Mouse (Mus musculus): Measurements from ENCODE around the gene Myt1l. TPM values are rescaled to one million over a fixed set of nuclear protein-coding genes. Genes with fewer than 3 reads are reported as not detected.

The Myt1l gene
- polyA plus RNA-seq, 1 experiment = 0.04 TPM

DNA sequence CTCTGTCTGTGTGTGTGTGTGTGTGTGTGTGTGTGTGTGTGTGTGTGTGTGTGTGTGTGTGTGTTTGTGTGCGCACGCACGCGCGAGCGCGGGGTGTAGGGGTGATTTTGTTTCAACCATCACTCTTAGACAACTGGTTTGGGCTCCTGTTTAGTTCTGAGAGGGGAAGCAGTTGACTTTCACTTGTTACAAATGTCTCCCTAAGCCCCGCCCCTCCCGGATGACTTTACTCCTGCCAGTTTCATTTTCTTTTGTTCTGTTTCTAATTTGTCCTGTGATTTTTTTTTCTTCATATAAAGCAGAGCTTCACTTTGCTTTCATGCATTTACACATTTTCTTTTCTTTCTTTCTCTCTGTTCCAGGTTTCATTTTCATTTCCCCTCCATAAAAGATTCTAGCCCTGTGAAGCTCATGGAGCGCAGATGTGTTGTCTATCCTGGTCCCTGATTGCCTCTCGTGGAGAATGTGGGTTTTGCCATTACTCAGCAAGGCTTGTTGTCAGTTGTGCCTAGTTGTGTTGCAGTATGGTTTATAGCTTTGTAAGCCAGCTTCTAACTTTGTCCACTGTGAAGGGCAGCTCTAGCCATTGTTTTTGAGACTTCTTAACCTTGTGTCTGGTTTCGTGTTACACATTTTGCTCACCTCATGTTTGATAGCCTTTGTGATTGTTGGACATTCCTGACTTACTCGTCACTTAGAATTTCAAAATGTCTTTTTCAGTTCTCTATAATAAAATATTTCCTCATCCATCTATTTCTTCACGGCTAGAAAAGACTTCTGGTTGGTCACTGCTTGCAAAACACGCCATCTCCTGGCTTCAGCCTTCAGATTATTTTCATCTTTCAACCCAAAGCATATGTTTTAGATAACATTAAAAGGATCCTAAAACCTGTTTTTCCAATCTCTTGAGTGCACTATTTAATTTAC is 184.9 kb downstream of the Myt1l start:
- no peak for DNase-seq (ENCODE audit: low spot score)

DNA sequence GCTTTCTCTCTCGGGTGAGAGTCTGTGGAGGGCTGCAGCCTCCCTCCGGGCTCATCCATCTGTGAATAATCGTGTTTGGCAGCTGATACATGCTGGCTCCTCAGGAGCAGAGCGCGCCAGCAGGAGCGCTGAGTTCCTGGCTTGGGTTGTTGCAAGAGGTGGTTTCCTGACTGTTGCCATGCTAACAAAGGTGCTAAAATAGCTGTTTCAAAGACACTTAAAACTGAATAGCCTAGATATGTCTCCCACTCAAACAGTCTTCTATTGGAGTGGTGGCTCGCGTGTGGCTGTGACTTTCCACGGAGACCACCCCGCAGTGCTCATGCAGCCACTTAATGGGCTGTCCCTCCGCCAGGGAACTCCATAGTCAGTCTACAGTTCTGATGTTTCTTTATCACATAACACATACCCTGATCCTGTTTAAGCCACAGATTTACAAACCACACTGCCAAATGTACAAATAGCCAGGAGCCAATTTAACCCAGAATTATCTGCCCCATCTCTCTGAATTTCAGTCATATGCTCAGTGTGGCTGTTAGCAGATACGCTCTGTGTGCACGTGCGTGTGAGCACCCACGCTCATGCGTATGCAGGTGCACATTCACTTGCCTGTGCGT is 195.6 kb downstream of the Myt1l start:
- DNase-seq (ENCODE audit: low spot score) = no peak

DNA sequence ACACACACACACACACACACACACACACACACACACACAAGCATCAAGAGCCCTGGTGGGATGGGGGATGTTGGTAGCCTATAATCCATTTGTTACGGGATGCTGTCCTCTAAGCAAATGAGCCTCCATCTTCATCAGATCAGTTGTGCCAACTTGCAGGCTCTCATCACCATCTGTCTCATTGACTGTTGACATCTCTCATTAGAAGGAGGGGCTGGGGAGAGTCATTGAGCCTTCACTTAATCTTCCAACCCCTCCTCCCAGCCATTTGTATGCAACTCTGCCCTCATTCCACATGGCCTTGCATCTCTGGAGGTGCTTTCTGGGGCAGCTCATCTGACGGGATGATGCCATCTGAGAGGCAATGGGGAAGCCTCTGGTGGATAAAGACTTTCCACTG is 200.1 kb downstream of the Myt1l start:
- DNase-seq (ENCODE audit: low spot score) = no peak

DNA sequence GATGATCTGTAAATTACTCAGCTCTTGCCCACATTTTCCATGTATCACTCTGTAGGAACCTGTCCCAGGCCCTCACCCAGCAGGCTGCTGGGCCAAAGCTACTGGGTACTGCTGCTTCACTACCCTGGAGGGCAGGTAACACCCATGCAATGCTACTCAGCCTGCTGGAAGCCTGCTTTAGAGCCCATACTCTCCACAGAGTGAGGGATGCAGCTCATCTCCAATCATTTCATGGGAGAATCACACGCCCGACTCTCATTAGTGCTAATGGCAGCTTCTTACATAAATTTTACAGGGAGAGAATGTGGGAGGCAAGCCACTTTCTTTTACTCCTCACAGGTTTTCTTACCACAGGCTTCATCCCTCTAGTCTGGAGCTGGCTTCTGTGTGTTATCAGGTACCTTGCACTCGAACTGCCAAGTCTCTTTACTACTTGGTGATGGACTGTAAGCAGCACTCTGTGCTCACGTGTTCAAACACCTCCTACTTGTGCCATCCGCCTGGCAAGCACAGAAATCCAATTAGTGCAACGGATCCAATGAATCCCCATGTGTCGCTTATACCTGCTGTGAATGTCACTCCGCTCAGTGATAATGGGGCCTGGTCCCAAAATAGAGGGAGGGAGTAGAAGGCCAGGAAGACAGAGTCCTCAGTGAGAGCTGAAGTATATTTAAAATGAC is 212.3 kb downstream of the Myt1l start:
- no peak for DNase-seq (ENCODE audit: low spot score)

DNA sequence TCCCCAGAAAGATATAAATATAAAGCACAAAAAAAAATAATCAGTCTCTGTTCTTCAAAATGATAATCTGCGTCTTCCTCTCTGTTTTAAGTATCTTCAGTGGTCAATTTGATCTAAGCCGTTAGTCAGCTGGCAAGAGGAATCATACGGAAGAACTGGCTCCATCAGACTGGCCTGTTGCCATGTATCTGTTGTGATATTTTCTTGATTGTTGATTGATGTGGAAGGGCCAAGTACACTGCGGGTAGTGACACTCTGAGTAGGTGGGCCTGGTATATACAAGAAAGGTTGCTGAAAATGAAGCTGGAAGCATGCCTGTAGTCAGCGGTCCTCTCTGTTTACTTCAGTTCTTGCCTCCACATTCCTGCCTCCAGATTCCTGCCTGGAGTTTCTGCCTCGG is 213.0 kb downstream of the Myt1l start:
- DNase-seq (ENCODE audit: low spot score) = no peak

DNA sequence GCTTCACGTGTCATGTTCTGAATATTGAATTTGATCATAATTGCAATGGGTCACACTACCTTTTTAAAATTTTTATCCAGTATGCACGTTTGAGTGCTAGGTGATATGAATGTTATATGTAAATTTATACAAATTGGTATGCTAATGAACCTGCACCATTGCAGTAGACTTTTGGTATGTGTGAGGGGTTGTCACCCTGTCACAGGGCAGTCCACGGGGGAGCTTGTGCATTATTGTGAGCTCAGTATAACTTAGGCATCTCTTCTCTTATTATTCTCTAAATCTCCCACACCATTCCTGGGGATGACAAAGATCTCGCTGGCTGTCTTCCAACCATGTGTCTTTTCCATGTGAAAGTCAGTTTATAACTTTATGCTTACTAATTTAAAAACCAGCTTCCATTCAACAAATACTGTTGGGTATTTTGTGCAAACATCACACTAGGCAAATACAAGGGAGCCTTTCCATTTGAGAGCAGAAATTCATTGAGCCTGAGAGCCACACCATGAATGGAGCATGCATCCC is 222.5 kb downstream of the Myt1l start:
- no peak for DNase-seq (ENCODE audit: low spot score)

DNA sequence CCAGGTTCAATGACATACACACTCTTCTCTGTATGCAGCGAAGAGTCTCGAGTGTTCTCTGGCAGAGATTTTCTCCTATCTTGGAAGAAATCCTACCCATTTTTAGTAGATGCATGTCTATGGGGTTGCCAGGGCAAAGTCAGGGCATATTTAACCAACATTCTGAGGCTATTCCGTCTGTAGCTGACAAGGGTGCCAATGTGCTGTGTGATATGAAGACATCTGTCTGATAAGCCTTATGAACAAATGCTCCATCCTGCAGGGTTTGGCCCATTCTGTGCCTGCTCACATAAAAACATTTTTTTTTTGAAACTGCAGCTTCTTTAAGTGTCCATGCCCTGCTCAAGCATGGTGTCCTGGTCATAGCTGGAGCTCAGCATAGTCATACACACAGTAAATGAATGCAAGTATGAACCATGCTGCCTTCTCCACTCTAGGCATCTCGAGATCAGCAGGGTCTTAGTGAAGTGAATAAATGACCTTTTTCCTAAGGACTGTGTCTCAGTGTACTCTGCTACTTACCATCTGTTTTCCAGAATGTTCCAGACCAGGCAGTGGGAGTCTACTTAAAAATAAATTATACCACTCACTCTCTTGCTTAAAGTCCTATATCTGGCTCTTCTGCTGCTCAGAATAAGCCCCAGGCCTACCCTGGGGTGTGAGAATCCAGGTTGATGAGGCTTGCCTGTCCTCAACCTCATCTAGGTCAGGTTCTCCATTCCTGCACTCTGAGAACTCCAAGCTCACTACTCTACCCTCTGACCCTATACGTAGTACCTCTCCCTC is 227.1 kb downstream of the Myt1l start:
- DNase-seq (ENCODE audit: low spot score) = no peak

DNA sequence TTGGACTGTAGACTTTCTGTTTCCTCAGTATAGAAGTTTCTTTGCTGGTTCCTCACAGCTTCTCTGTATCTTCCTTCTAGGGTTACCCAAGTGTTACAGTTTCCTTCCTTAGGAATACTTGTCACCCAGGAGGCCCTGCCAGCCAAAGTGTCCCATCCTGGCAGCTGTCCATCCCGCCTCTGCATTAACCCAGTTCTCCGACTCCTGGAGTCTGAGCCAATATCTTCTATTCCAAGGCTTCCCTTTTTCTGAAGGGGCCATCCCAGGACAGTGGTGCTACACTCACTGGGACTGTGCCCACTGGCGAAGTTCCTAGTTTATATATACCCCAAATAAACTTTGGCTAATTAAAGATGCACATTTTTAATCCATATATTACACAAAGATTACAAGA is 227.7 kb downstream of the Myt1l start:
- DNase-seq (ENCODE audit: low spot score) = no peak

DNA sequence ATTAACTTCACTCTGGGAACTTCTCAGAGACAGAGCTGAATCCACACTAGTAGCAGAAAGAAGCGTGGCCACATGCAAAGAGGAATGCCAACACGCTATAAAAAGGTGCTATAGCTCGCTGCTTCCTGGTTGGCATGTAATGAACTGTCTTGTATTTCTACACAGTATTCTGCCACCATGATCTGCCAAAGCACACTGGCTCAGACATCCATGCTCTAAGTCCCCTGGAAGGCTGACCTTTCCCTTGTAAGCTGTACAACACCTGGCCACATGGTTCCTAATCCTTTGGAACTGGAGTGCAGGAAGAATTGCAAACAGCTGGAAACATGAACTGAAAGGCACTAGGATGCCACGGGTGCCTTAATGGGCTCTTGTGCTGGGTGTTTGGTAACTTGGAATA is 232.4 kb downstream of the Myt1l start:
- DNase-seq (ENCODE audit: low spot score) = no peak

DNA sequence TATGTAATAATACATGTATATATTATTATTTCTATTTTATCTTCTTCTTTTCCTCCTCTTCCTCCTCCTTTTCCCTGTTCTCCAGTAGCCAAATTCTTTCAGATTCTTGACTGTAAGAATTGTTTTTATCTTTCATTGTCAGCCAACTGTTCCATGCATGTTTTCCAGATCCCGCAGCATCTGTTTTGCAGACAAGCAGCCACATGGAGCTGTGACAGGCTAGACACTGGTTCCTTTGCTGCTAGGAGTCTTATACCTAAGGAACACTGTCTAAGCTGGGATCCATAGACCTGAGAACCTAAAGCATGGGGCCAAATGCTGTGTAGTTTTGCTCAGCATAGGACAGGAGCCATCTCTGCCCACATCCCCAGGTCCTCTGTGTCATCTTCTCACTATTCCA is 238.0 kb downstream of the Myt1l start:
- DNase-seq (ENCODE audit: low spot score) = no peak

DNA sequence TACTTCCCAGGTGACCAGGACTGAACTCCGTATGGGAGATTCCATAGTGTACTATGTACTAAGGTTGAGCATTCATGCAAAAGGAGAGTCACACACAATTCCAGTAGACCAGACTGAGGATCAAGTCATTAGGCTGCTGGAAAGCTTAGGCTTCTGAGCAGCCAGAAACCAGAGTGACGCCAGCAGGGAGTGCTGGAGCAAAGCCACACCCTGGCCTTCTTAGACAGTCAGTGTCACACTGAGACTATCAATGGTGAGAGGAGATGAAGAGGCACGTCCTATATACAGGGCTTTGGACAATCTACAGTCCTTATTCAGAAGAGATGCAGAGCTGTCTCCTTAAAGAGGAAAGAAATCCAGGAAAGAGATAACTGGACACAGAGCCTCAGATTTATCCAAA is 243.6 kb downstream of the Myt1l start:
- no peak for DNase-seq (ENCODE audit: low spot score)

DNA sequence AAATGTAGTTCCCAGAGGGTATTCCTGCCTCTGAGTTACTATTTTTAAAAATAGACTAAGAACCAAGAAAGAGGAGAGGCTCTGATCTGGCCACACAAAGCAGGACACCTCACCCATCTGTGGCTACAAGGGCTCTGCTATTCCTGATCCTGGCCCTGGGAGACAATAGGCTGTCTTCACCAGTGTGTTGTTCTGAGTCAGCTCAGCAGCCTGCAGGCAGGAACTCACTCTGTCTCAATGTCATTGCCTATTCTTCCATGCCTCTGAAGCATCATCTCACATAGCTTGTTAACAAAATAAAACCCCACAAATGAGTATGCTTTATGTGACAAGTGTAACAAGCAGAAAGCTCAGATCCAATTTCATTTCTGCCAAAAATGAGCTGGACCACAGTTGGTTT is 244.2 kb downstream of the Myt1l start:
- DNase-seq (ENCODE audit: low spot score) = no peak

DNA sequence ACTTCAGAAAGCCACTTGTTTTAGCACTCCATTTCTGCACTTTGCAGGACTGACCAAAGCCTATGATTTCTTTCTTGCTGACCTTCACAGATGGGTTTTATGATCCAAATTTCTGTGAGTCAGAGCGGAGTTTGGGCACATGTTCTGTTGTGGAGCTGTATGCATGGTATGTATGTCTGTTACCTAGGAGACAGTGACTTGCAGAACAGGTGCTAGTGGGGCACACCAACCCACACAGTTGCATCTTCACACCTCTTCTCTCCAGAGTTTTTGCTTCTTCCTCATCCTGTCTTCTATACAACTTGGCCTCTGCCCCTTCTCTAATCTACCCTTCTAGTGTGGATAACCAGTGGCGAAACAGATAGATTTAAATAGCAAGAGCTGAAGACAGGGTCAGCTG is 250.7 kb downstream of the Myt1l start:
- no peak for DNase-seq (ENCODE audit: low spot score)

DNA sequence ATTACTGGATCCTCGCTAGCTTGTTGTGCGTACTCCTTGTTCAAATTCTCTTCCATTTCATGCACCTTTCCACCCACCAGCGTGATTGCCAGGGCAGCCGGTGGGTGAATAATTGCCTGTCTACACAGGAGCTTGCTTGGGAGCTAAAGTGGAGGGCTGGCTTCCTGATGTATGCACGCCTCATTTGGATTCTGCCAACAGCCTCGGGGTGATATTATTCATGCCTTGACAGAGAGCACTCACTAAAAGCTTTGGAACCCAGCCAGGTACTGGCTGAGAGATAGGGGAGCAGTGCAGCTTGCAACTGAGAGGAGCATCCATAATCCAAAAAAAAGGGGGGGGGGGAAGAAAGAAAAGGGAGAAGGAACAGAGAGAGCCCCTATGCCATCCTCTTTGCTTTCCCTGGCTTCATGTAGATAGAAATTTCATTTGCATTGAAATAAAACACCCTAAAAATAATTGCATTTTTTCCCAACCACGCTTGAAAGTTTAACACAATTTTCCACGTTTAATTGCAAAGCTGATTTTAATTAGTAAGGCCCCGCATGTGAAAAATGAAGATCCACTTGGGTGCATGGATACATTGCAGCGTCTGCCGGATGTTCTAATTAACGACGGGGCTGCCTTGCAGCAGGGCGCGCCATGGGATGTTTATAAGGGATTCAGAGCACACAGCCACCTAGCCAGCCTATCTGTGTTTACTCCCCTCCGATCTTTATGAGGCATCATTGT is 261.3 kb downstream of the Myt1l start:
- no peak for DNase-seq (ENCODE audit: low spot score)

DNA sequence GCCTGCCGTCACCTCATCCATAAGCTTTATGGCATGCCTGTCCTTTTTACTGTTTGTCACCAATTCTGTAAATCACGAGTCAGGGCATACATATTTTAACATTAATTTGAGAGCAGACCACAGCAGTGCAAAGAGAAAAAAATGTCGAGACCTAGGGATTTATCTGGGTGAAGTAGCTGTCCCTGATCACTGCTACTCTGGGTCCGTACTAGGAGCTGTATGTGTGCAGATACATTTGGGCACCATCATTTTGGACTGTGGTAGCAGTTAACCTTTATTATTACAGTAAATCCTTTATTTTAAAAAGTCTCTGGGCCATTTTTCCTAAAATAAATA is 261.8 kb downstream of the Myt1l start:
- DNase-seq (ENCODE audit: low spot score) = no peak

DNA sequence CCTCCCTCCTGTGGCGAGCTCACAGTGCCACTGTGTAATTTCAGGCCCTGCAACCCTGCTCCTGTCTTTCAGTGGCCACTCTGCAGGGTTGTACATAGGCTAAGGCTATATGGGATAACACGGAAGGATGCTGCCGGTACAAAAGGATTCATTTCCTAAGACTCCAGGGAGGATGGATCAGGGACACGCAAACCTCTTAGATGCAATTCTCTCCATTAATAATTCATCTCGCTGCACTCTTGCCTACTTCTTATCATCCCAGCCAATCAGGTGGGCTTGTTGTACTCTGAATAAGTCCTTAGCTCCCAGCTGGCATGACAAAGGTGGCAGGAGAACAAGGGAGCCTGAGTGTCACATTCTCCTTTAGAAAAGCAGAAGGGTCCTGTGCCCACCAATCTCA is 264.8 kb downstream of the Myt1l start:
- DNase-seq (ENCODE audit: low spot score) = no peak

DNA sequence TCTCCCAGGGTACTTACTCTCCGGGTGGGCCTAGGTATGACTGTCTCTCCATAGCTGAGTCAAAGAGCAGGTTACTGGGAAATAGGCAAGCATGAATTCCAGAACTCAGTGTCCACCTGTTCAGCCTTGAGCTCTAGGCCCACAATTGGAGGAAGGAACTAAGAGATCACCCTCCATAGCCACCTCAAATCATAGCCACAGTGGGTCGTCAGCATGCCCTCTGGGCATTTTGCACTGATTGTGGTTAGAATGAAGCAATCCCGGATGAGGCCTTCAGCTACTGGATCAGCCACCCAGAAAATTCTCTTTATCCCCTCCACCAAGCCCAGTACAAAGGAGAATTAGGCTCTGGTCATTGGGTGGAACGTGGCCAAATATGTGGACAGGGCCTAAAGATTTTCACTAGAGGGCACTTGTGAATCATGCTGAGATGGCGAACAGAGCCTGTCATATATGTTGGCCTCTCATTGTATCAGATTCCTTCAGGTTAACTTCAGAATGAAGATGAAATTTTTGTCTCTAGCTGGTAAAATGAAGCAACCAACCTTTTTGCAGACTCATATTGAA is 267.0 kb downstream of the Myt1l start:
- no peak for DNase-seq (ENCODE audit: low spot score)

DNA sequence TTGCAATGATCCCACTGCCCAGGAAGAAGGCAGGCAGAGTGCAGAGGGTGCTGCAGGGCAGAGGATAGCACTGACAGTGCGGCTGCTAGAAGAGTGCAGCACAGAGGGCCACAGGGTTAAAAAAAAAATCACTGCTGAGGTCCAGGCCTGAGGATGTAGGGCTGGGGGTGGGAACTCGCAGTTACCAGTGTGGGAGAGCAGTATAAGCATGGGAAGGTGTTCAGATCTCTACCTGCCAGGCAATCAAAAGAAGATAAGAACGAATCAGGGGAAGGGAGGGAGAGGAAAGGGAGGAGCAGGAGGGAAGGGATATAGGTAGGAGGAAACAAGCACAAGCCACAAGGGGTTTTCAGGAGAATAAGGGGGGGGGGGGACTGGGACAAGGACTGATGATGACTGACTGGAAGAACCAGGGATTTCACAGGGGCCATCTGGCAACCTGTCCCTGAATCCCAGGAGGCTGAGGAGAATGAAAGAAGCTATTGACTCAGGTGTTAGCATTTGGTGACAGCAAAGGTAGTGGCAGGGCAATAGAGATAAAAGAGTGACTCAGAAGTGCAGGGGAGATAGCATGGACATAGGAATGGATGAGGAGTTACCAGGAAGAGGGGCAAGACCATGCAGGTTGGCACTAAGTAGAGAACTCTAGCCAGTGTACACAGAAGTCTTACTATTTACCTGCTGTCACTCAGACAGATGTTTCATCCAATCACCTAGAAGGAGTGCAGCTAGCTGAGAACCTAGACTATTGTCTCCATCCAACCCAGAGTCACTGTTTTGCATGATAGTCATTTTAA is 270.6 kb downstream of the Myt1l start:
- no peak for DNase-seq (ENCODE audit: low spot score)

DNA sequence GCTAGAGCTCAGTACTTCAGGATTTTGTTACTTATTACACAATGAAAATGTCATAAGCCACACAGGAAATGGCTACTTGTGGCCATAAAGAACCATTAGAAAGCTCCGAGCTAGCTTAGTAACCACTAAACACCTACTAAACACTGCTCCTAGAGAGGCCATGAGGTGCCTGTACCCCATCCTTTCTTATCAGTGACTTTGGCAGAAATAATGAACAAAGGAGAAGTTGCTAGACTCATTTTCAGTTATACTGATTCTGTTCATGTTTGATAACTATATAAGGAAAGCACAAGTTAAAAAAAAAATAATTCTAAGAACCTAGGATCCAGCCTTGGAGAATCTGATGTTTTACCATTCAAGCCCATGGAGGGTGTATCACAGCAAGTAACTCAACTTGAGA is 278.2 kb downstream of the Myt1l start:
- DNase-seq (ENCODE audit: low spot score) = no peak

DNA sequence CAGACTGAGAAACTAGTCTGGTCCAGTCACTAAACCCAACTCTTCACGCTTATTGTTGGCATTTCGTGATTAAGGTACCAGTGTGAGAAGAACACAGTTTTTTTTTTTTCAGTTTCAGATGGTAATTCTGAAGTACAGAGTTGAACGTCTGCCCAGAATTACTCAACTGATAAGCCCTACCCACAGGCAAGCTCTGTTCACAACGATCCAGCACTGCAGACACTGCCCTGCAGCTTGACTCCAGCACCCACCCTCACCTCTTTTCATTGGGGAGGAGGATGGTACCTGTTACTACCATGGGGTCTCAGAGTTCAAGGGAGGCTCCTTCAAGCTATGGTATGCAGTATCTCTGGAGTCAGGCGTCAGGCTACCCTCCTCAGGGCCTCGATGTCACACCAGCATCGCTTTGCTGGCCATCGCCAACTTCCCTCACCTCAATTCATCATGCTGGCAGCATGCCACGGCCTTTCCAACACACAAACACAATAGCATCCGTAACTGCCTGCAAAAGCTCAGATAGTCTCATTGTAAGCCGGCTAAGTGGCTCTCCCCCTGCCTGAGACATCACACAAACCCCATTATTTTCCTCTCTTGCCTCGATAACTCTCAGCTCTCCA is 281.5 kb downstream of the Myt1l start:
- no peak for DNase-seq (ENCODE audit: low spot score)

Data from urinary bladder, adult 2 months (tissue).